Mouse (Mus musculus): Measurements from ENCODE around the gene Nudt14.
A peak's percentile ranks its signal among the peaks of the same experiment; 100 is the strongest.

The Nudt14 gene

GRCm38 (mm10) chr12:112950040-112950760 lies 8.3 kb upstream of the Nudt14 start:
- peak; percentile 39 for DNase-seq (ENCODE audit: low read depth, low spot score)

DNA sequence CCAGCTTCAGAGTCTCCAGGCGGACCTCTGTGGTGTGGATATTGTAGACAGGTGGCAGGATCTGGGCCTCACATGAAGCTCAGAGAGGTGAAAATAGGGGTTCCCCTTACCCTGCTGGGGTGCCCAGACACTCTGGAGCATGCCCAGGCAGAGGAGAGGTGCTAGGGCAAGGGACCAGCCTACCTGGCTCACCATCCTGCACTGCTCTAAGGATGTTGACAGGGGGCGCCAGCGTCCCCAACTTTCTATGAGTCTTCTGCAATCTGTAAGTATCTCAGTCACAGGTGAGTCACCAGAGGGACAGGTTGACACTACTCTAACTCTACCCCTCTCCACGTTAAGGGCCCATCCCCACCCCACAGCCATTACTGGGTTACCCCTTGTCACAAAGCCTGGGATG lies 5.4 kb upstream of the Nudt14 start:
- DNase-seq (ENCODE audit: low read depth, low spot score), result no peak

GRCm38 (mm10) chr12:112943669-112944068 lies 1.7 kb upstream of the Nudt14 start:
- no peak for DNase-seq (ENCODE audit: low read depth, low spot score)

- DNase-seq (ENCODE audit: low read depth, low spot score), result no peak
Measured at GRCm38 (mm10) chr12:112941156-112941775, 658 bp downstream of the Nudt14 start.

GRCm38 (mm10) chr12:112940710-112941109 lies 1.2 kb downstream of the Nudt14 start:
- no peak for DNase-seq (ENCODE audit: low read depth, low spot score)

GRCm38 (mm10) chr12:112940238-112940637 lies 1.7 kb downstream of the Nudt14 start:
- DNase-seq (ENCODE audit: low read depth, low spot score), result no peak

DNA sequence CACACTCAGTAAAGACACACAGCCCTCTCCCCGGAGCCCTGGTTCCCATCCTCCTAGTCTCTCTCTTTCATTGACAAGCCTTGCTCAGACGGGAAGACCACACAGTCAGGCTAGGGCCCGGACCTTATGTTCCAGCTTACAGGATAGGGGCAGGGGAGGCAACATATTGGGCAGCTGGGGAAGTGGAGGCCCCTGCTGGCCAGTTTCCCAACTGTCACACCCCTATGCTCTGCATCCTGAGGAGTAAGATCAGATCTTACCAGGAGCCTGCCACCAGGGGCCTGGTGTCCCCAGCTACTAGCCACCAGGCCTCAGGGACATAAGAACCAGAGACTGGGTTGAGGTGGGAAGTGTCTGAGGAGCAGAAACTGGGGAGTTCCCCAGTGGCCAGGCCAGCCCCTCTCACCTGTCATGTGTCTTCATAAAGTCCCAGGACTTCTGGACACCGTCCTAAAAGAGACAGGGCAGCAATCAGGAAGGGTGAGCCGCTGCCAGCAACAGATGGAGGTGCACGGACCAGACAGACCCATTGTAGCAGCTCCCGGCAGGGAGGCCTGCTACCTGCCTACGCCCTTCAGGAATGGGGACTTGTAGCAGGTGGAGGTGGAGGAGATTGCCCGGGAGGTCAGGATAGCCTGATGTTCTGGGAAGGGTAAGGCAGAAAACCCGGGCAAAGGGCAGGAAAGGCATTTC lies 2.9 kb downstream of the Nudt14 start:
- DNase-seq (ENCODE audit: low read depth, low spot score), result no peak

DNA sequence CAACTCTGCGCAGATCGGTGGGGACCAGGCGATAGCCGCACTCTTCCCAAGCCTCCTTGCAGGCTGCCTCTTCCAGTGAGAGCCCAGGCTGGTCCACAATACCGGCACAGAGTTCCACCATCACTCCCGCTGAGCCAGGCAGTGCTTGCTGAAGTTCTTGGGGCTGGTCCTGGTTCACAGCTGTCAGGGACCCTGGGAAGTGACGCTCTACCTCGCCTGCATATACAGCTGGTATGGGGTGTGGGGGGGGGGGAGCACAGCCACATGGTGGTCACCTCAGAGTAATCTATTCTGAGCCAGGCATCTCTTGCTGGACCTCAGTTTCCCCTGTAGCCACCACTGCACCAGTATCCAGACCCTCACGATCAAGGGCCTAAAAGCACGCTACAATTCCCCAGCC lies 3.6 kb downstream of the Nudt14 start:
- no peak for DNase-seq (ENCODE audit: low read depth, low spot score)

- DNase-seq (ENCODE audit: low read depth, low spot score), result no peak
Measured at GRCm38 (mm10) chr12:112937906-112938305, 4.0 kb downstream of the Nudt14 start.

DNA sequence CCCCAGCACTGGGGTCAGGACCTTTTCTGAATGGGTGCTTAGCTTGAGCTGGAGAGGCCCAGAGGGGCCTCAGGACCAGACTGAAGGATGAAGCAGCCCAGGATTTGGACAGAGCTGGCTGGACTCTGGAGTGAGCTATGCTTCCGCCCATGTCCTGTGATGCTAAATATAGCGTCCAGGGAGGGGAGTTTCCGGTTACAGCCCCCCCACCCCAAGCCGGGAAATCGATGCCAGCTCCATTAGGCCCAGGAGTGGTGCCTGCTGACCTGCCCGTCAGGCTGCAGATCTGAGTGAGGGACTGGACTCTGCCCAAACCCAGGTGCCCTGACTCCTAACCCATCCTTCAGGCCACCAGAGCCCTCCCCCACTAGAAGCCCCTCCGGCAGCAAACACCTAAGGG lies 9.3 kb downstream of the Nudt14 start:
- DNase-seq (ENCODE audit: low read depth, low spot score), result no peak

DNA sequence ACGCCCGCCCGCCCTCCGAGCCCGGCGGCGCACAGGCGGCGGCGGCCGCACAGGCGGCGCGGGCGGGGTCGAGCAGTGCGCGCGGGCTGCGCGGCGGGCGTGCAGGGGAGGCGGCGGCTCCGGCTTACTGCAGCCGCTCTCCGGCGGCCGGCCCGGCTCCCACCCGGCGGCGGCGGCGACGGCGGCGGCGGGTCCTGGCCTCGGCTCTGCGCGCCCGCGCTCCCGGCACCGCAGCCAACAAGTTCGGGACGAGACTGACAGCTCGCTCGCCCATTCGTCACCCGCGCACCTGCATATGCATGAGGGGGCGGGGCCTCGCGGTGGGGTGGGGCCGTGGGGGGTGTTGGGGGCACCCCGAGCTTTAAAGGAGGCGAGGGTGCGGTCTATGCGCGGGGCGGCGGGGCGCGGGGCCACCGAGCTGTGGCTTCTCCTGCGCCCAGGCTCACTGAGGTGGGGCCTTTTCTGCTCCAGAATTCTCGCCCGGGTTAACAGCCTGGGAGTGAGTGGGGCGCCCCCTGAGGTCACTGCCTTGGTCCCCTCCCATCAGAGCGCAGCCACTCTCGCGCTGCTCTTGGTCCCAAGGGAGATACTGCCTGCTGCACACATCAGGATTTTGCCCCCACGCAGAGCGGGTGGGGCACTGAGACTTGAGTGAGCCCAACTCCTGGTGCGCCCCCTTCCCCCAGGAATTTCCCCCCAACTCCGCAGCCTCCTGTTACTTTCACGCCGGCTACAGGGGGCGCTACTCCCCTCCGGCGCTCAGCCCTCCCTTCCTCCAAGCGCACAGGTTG lies 12.2 kb downstream of the Nudt14 start, which contains the start of gene Jag2:
Jag2 (minus strand) TSS at position 215 of the 791 bp plus-strand sequence.
- peak; percentile 55 for DNase-seq (ENCODE audit: low read depth, low spot score)

DNA sequence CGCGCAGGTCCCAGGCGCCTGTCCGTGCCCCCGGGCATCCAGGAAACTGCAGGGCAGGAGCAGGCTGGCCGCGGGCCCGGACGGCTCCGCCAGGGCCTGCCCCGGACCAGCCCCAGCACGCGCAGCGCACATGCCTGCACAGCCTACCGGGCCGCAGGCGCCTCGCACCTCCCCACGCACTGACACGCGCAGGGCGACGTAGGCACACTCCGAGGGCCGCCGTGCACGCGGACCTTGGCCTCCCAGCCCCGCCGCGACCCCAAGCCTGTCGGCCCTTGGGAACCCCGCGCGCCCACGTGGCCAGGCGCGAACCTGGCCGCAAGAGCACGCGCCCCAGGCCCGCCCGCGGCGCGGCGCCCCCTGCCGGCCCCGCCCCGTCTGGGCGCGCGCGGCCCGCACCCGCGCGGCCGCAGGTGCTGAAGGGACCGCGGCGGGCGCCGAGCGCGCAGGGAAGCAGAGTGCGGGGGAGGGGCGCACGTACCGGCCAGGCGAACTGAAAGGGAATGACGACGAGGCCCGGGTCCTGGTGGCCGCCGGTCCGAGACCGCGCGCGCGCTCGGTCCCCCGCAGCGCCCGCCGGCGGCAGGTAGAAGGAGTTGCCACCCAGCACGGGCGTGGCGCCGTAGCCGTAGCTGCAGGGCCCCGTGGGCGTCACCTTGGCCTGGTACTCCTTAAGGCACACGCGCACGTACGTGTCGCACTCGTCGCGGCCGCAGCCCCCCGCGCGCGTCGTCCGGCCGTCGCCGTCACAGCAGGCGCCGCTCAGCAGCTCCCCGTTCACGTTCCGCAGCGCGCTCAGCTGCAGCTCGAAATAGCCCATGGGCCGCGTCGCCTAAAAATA lies 13.3 kb downstream of the Nudt14 start:
- no peak for DNase-seq (ENCODE audit: low read depth, low spot score)

GRCm38 (mm10) chr12:112927265-112927664 lies 14.7 kb downstream of the Nudt14 start:
- DNase-seq (ENCODE audit: low read depth, low spot score), result no peak

DNA sequence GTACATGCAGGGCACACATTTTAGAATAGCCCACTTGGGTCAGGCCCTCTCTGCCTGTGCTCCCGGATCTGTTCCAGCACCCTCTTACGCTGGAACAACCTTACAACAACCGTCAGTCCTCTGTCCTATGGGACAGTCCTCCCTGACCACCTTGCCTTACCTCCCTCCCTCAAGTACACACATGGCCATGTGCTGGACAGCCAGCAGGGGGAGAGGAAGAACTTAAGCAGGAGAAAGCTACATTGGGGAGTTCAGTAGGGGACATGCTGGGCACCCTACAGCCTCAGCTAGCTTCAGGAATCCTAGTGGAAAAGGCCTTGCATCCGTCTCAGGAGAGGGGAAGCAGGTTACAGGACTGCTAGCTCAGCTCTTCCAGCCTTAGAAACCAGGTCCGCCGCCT lies 16.0 kb downstream of the Nudt14 start:
- DNase-seq (ENCODE audit: low read depth, low spot score), result no peak

DNA sequence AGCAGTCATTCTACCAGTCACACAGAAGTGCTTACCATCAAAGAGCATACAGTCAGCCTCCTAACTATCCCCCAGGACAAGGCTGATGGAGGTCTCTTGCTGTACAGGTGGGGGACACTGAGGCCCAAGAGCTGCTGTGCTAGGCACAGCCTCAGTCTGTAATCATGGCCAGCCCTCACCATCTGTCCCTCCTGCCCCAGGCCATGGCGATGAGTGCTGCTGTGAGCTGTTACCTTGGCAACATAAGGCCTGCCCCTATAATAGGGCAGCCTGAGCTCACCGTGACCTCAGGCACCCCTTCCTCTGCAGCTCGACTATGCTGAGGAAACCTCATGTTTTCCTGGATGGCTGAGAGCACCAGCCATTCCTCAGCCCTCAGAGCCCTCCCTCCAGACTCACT lies 19.4 kb downstream of the Nudt14 start:
- DNase-seq (ENCODE audit: low read depth, low spot score), result no peak

DNA sequence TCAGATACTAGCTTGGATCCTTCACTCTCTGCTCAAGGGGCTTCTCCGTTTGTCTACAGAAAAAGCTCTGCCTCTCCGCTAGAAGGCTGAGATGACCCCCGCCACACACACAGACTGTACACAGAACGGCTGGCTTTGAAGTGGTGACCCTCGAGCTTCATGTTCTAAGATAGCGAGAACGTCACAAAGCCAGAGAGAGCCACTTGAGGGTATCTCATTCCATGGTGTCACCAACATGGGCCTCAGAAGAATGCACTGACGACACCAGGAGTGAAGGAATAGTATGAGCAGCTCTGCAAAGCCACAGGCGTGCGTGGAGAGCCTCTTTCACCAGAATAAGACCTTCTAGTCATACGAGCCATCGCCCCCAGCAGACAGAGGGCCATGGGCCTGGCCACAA lies 20.4 kb downstream of the Nudt14 start:
- DNase-seq (ENCODE audit: low read depth, low spot score), result no peak

DNA sequence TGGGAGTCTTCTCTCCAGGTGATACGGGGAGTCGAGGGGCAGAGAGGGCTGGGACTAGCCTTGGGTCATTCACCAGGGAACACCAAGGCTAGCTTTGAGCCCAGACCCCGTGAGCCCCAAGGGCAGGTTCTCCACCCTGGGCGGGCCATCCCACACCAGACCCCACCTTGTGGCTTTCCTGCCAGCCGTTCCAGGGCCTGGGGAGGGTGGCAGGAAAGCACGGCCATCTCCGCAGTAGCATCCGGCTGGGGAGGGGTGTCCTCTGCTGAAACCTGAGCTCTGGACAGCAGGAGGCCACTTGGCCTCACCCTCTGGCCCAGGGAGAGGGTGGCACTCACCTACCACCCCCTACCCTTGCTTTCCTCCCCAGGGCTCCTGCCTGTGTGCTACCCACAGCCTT lies 24.0 kb downstream of the Nudt14 start:
- no peak for DNase-seq (ENCODE audit: low read depth, low spot score)

DNA sequence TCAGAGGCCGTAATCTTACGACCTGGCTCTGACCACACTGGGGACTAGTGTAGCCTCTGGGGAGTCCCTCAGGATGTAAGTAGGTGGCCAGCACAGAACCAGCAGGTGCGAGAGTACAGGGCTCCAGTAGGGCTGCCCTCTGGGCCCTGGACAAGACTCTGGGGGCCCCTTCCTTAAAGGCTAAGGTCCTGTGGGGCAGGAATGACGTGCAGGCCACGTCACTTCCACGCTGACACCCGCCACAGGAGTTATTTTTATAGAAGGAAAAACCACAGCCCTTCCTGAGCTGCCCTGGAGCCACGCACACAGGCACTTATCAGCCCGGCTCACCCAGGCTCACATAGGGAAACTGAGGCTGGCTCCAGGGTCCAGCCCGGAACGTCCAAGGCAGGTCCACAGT lies 24.4 kb downstream of the Nudt14 start:
- no peak for DNase-seq (ENCODE audit: low read depth, low spot score)

DNA sequence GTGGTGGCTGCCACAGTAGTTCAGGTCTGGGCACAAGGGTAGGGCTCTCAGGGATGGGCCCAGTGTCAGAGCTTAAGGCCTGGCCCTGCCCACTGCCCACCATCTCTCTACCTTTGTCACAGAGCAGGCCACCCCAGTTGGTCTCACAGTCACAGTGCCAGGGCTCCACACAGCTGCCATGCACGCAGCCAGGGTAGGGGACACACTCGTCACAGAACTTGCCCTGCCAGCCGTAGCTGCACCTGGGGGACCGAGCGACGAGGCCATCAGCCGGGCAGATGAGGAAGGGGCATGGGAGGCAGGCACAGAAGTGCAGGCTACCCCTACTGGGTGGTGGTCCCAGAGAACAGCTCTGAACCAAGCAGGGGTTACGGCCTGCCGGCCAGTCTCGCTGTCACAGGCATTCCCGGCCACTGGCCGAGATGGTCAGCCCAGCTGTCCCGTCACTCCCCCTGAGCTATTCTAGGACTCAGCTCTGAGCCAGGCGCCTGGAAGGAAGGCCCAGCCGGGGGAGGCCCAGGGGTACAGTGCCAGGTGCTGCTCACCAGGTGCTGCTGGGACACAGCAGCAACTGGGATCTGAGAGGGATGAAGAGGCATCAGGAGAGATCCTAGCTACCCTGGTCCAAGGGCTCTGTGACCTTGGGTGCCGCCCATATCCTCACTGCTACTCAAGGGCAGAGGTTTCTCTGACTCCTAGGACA lies 25.1 kb downstream of the Nudt14 start:
- no peak for DNase-seq (ENCODE audit: low read depth, low spot score)

DNA sequence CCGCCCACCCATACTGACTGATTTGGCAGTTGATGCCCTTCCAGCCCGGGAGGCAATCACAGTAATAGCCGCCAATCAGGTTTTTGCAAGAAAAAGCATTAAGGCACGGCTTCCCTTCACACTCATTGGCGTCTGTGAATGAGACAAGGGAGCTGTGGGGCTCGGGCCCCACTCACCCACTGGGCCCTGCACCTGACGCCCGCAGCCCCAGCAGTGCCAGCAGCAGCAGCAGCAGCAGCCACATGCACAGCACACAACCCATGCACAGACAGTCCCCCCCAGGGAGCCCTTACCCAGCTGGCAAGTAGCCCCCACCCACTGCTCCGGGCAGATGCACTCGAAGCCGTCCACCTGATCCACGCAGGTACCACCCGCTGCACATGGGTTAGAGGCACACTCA lies 26.3 kb downstream of the Nudt14 start:
- DNase-seq (ENCODE audit: low read depth, low spot score), result no peak

GRCm38 (mm10) chr12:112914527-112914926 lies 27.4 kb downstream of the Nudt14 start:
- no peak for DNase-seq (ENCODE audit: low read depth, low spot score)
